Mouse (Mus musculus) retina, postnatal 7 days (tissue): Measurements from ENCODE around the gene Ebf3.

Experiments used
- DNase-seq: peaks from one replicate; pipeline ENCODE4 v3.0.0-alpha.2; 2012; ENCODE audit warnings: low read depth, low spot score

Gene Ebf3

GRCm38 (mm10) chr7:137289290-137289957 lies 24.8 kb downstream of the Ebf3 start:
- DNase-seq = no peak

GRCm38 (mm10) chr7:137278171-137278570 lies 36.1 kb downstream of the Ebf3 start:
- DNase-seq = no peak

DNA sequence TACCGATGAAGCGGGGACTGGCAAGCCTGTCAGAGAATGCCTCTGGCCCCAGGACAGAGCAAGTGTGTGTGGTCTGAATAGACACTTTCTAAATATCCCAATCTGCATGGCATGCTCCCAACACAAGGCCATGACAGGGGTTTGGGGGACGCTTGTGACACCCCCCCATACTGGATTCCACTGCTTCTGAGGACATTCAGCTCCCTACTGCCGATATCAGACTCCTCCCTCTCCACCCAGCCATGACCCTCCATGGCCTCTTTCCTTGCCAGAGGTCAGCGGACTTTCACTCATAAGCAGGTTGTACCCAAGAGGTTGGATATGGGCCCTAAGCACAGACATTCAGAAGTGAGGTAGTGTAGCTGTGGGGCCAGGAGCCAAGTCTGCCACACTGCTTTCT lies 36.5 kb downstream of the Ebf3 start:
- DNase-seq = no peak

DNA sequence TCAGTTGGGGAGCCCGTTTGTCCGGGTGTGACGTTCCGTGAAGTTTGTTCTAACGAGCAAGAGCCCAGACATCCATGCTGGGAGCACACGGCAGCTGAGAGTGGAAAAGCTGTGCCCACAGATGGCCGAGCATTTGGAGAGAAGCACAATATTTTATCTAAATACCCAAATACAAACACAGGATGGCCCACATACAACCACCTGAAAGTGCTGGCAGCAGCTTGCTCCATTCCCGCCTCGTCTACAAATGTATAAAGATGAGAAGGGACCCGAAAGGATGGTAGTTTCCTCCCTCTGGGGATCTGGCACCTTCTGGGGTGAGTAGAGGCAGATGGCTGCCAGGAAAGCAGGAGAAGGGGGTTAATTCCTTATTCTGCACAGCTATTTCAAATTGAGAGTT lies 42.0 kb downstream of the Ebf3 start:
- no peak for DNase-seq

GRCm38 (mm10) chr7:137268452-137269155 lies 45.6 kb downstream of the Ebf3 start:
- DNase-seq = no peak

- DNase-seq = no peak
Measured at GRCm38 (mm10) chr7:137267441-137267840, 46.8 kb downstream of the Ebf3 start.

- DNase-seq = no peak
Measured at GRCm38 (mm10) chr7:137266575-137266974, 47.7 kb downstream of the Ebf3 start.

DNA sequence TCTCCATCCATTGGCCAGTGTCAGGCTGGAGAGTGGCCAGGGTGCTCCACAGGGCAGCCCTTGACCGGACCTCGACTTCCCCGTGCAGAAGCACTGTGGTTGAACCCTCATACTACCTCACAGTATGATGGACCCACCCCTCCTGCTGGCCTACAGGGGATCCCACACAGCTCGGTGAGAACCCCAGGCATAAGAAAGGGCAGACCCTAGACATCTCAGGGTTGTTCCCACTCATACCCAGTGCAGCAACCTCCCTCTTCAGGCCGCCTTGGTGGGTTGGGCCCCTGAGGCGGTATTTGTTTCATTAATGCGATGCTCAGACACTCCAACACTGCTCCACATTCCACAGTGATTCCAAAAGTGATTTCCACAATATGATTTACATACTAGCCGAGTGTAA lies 51.9 kb downstream of the Ebf3 start:
- DNase-seq = no peak

DNA sequence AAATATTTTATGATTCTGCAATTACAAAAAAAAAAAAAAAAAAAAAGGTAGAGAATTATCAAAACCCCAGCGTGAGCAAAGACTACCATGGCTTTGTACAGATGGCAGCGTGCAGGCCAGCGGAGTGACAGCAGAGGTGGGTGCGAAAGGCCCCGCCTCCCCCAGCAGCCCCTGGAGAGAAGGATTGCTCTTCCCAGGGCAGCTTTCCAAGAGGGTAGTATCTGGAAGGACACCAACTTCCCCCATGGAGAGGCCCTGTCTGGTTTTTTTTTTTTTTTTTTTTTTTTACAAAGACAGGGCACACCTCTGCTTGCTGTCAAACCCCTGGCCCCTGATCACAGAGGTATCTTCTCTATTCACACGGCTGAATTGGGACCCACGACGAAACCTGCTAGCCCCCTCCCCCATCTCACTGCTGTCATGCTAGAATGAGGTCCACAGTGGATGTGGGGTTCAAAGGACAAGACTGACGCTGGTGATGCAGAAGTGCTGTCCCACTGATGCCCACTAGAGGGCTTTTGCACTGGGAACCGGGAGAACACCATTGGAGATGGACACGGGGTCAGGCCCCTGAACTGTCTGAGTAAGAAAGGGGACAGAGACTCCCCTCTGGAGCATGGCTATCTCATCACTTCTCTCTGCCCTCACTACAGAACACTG lies 67.9 kb downstream of the Ebf3 start:
- DNase-seq = peak; percentile 60

DNA sequence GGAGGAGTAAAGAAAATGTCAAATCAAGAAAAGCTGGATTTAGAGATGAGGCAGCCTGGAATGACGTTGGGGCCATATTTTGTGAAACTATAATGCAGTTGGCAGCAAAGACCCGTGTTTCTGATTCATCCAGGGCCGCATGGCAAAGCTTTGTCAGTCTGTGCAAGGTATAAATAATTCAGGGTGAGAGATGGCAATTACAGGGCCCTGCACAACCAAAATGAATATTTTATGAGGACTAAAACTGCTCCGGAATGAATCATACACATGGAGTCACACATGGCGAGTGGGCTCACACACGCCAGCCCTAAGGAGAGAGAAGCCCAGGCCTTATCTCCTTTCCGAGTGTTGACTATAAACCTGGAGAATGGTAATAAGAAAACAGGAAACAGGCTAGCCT lies 69.4 kb downstream of the Ebf3 start:
- DNase-seq = no peak

- DNase-seq = no peak
Measured at GRCm38 (mm10) chr7:137240481-137240880, 73.8 kb downstream of the Ebf3 start.

GRCm38 (mm10) chr7:137239542-137240133 lies 74.6 kb downstream of the Ebf3 start:
- DNase-seq = no peak

- DNase-seq = no peak
Measured at GRCm38 (mm10) chr7:137237419-137237818, 76.8 kb downstream of the Ebf3 start.

DNA sequence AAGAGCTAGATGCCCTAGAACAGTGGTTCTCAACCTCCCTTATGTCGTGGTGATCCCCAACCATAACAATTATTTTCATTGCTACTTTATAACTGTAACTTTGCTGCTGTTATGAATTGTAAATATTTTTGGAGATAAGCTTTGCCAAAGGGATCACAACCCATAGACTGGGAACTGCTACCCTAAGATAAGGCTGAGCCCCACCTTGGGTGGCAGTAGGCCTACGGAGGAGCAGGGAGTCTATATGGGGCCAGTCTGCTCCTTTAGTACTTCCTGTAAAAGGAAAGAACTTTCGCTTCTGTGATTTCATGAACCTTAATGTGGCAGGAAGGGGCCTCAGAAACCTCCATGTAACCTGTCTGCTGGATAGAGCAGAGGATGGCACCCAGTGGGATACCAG lies 90.4 kb downstream of the Ebf3 start:
- no peak for DNase-seq

- no peak for DNase-seq
Measured at GRCm38 (mm10) chr7:137222831-137223505, 91.3 kb downstream of the Ebf3 start.

DNA sequence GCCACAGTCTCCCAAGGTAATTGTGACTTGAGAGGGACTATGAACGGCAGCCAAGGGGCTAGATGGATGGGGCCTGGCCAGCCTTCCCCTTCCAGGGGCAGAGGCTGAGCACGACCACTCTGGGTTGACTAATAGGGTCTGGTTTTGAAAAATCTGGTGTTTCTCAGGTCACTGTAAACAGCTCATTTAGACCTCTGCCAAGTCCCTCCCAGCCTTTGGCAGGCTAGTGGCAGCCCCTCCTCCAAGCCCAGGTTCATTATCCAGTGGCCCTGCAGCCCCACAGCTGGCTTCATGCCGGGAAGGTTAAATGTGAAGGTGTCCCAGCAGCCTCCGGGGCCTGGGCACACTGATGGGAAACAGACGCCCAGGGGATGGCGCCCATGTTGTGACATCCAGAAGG lies 92.6 kb downstream of the Ebf3 start:
- DNase-seq = peak; percentile 27

GRCm38 (mm10) chr7:137220436-137220835 lies 93.8 kb downstream of the Ebf3 start:
- DNase-seq = no peak

DNA sequence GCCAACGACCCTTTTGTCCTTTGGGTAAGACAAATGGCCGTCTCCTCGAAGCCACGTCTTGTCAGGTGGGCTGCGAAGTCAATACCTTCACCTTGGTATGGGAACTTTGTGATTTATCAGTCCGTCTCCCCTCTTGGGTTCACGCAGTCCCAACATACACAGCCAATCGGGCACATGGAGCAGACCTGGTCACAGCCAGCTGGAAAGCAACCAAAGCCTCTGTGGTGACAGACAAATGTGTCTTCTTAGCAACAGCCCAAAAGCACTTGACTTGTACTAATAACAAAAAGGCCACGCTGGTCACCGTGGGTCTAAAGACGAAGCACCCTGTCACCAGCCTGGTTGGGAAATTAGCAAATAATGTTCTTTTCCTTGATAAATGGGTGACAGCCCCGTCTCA lies 95.5 kb downstream of the Ebf3 start:
- DNase-seq = no peak

DNA sequence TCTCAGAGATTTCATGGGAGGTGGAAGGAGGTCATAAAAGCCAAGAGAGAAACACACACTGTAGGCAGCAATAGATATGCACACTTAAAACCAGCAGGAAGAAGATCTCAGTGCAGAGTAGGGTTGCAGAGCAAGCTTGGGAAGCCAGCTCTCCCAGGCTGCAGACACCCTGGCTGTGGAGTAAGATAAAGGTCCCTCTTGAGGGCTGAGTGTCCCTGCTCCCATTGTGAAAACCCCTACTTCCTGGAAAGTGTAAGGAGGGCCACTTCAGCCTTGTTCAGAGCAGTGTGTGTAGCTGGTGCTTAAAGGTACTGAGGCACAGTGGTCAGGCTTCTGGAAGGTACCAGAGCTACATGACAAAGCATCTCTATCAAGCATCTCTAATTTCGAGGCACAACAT lies 100.8 kb downstream of the Ebf3 start:
- DNase-seq = no peak

GRCm38 (mm10) chr7:137211332-137211731 lies 102.9 kb downstream of the Ebf3 start:
- DNase-seq = no peak

DNA sequence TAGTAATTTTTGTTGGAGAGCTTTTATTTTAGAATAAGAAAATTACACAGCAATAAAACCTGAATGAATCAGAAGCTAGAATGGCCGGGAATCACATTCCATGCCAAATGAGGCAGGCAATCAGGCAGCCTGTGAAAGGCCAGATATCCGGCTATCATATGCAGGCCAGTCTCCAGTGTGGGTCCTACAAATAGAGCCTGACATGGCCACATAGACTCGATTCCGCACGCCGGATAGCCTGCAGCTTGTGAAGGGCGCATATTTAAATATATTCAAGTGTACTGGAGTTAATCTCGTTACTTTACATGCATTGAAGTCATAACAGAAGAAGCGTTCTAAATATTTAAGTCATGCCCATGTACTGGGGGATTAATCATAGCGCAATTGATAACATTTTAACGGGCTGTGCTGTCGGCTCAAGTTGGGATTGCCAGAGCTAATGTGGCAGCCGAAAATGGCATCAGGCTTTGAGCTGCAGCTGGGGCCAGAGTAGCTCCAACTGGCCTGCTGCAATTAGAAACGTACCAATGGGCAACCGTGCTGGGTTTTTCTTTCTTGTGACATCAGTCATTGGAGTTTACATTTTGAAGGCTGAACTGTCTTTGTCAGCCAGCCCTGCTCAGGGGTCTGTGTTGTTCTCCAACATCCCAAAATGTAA lies 104.4 kb downstream of the Ebf3 start:
- no peak for DNase-seq
